In genomic region chr2:12418534-12419261, GRCm38 (mm10) we compare ENCODE assay signal across 8 mouse cellular contexts. TPM values are rescaled to one million over a fixed set of nuclear protein-coding genes. Genes with fewer than 3 reads are reported as not detected.
A peak's percentile ranks its signal among the peaks of the same experiment; 100 is the strongest.
DNase-seq lines count a peak whose midpoint lies in the region; ATAC-seq lines count a peak whose summit lies in the region.

No protein-coding gene starts in this region.

- H3K4me3 ChIP-seq in heart, embryonic 13.5 days = peak overlapping the region; percentile 98
- peak overlapping the region; percentile 70 for H3K4me3 ChIP-seq in limb, embryonic 15.5 days

- under 1% methylated on average over 40 of the region's 40 CpGs for WGBS in heart, embryonic 13.5 days
- WGBS in limb, embryonic 15.5 days = under 1% methylated on average over 40 of the region's 40 CpGs

- ATAC-seq in heart, embryonic 13.5 days (ENCODE audit: extremely low read depth, insufficient number of reproducible peaks, low FRiP score, low TSS enrichment) = peak; percentile 30; the same call in 1 of the 2 replicates
- no peak; the same call in 1 of the 2 replicates for ATAC-seq in limb, embryonic 15.5 days (ENCODE audit: insufficient number of reproducible peaks, low FRiP score, low TSS enrichment, low read depth)

- H3K4me2 ChIP-seq in heart, embryonic 13.5 days = peak overlapping the region; percentile 87
- H3K4me2 ChIP-seq in limb, embryonic 15.5 days = peak overlapping the region; percentile 71

- DNase-seq in heart, adult 18-20 months = no peak
- DNase-seq in CD4-positive, CD25-positive, alpha-beta regulatory T cell, adult 2 months (ENCODE audit: low read depth, low spot score) = peak; percentile 38
- DNase-seq in c-Kit-negative CD71-positive TER-119-positive erythroid progenitor cells, embryonic 14.5 days (ENCODE audit: low read depth, low spot score) = peak; percentile 30
- peak; percentile 30 to 48 for DNase-seq in gastrocnemius, postnatal 4 days (ENCODE audit: low spot score in 2 of 2)
- peak; percentile 45 for DNase-seq in naive thymus-derived CD4-positive, alpha-beta T cell, adult 2 months (ENCODE audit: low read depth)
- no peak for DNase-seq in adrenal gland, postnatal 14 days

- no peaks in the 10 kb centered on the region for H3K36me3 ChIP-seq in heart, embryonic 13.5 days
- no peaks in the 10 kb centered on the region for H3K36me3 ChIP-seq in limb, embryonic 15.5 days

- peaks cover 12% of the 10 kb centered on the region for H3K4me1 ChIP-seq in heart, embryonic 13.5 days
- peaks cover 8% of the 10 kb centered on the region for H3K4me1 ChIP-seq in limb, embryonic 15.5 days

- peak overlapping the region; percentile 79 for H3K27ac ChIP-seq in heart, embryonic 13.5 days (replicated peaks)
- H3K27ac ChIP-seq in limb, embryonic 15.5 days = peak overlapping the region; percentile 60

- no peaks in the 10 kb centered on the region for H3K9me3 ChIP-seq in heart, embryonic 13.5 days
- no peaks in the 10 kb centered on the region for H3K9me3 ChIP-seq in limb, embryonic 15.5 days

- H3K27me3 ChIP-seq in heart, embryonic 13.5 days (replicated peaks) = no peaks in the 10 kb centered on the region
- no peaks in the 10 kb centered on the region for H3K27me3 ChIP-seq in limb, embryonic 15.5 days

- H3K9ac ChIP-seq in heart, embryonic 13.5 days = peak overlapping the region; percentile 92
- peak overlapping the region; percentile 64 for H3K9ac ChIP-seq in limb, embryonic 15.5 days

RNA-seq across cellular contexts. Expression of gene Mindy3, which starts 0.6 kb away (rescaled TPM):
- 26.6 and 28.1 TPM in 2 replicates for polyA plus RNA-seq in heart, embryonic 13.5 days (2015; fragmentation: Nextera tagmentation; extraction: Ambion mirVana)
- total RNA-seq in heart, adult 18-20 months (2021) = 10 to 100 TPM; 14.8 to 17.0 TPM
- total RNA-seq in gastrocnemius, postnatal 4 days (2021) = 10 to 100 TPM; 20.1 to 25.7 TPM
- polyA plus RNA-seq in limb, embryonic 15.5 days (2015; fragmentation: Nextera tagmentation; extraction: Ambion mirVana) = 32.2 and 33.7 TPM in 2 replicates
- 39.4 and 48.3 TPM in 2 replicates for total RNA-seq in adrenal gland, postnatal 14 days (2021)

Comparison
In these comparisons a context has a peak if more than half of its experiments do, and no peak if none do; other contexts are left out.
1. DNase-seq: peak in CD4-positive, CD25-positive, alpha-beta regulatory T cell, adult 2 months (single experiment), c-Kit-negative CD71-positive TER-119-positive erythroid progenitor cells, embryonic 14.5 days (single experiment), gastrocnemius, postnatal 4 days (2 of 2) and naive thymus-derived CD4-positive, alpha-beta T cell, adult 2 months (single experiment); none in heart, adult 18-20 months (0 of 2) and adrenal gland, postnatal 14 days (single experiment).